Mouse (Mus musculus): ENCODE measurements around the gene Fth1. TPM values are rescaled to one million over a fixed set of nuclear protein-coding genes. Genes with fewer than 3 reads are reported as not detected.

Fth1 gene
- polyA plus RNA-seq, 1 experiment from 2014 or later, result 2,906 TPM

- Histone ChIP-seq H3K27me3 (ENCODE audit: insufficient read depth, low read length) (no peaks in the 10 kb centered on the region), H3K9ac (ENCODE audit: low read depth, low read length) (0 out of 2 replicates have a peak overlapping the region, but pooled peaks have one; percentile 0), H3K4me3 (replicated peaks; ENCODE audit: low read depth, low read length) (peak overlapping the region; percentile 24; the same call in 1 of the 2 replicates), H3K4me1 (replicated peaks; ENCODE audit: insufficient read depth, low read length) (no peaks in the 10 kb centered on the region), H3K27ac (no peak overlapping the region), H3K4me2 (ENCODE audit: low read length) (peak overlapping the region; percentile 46), H3K36me3 (ENCODE audit: insufficient read depth, low read length) (no peaks in the 10 kb centered on the region), H3K9me3 (replicated peaks; ENCODE audit: low read length) (no peaks in the 10 kb centered on the region)
- DNase-seq (ENCODE audit: low spot score) (peak; percentile 94), ATAC-seq (replicated peaks; ENCODE audit: low FRiP score, low read depth) (peak; percentile 90)
- peak; percentile 93 for TF ChIP-seq CTCF (IDR thresholded peaks at IDR 0.05; ENCODE audit: low read depth)
- WGBS, result 5% methylated on average over 17 of the region's 17 CpGs
These were observed 12.7 kb downstream of the Fth1 start for GRCm38 (mm10) chr19:9993036-9993656.

- Histone ChIP-seq H3K4me2 (ENCODE audit: low read length) (no peak overlapping the region), H3K27me3 (ENCODE audit: insufficient read depth, low read length) (no peaks in the 10 kb centered on the region), H3K9ac (ENCODE audit: low read depth, low read length) (no peak overlapping the region), H3K9me3 (replicated peaks; ENCODE audit: low read length) (no peaks in the 10 kb centered on the region), H3K4me3 (replicated peaks; ENCODE audit: low read depth, low read length) (no peak overlapping the region), H3K36me3 (ENCODE audit: insufficient read depth, low read length) (no peaks in the 10 kb centered on the region), H3K27ac (no peak overlapping the region), H3K4me1 (replicated peaks; ENCODE audit: insufficient read depth, low read length) (no peaks in the 10 kb centered on the region)
- ATAC-seq (replicated peaks; ENCODE audit: low FRiP score, low read depth), result no peak
- 68% methylated on average over 12 of the region's 12 CpGs for WGBS
- DNase-seq (ENCODE audit: low spot score), result no peak
- TF ChIP-seq CTCF (IDR thresholded peaks at IDR 0.05; ENCODE audit: low read depth), result no peak
These were observed 17.0 kb downstream of the Fth1 start for GRCm38 (mm10) chr19:9997204-9998062.

- no peaks in the 10 kb centered on the region for H3K36me3 ChIP-seq (ENCODE audit: insufficient read depth, low read length)
- 77% methylated on average over 2 of the region's 2 CpGs for WGBS
These were observed 17.6 kb downstream of the Fth1 start for GRCm38 (mm10) chr19:9998063-9998416.

GRCm38 (mm10) chr19:9998736-9999486, 18.5 kb downstream of the Fth1 start:
- no peaks in the 10 kb centered on the region for H3K9me3 ChIP-seq (replicated peaks; ENCODE audit: low read length)
- no peak overlapping the region for H3K27ac ChIP-seq
- TF ChIP-seq CTCF (IDR thresholded peaks at IDR 0.05; ENCODE audit: low read depth), result no peak
- no peak overlapping the region for H3K4me2 ChIP-seq (ENCODE audit: low read length)
- DNase-seq (ENCODE audit: low spot score), result no peak
- ATAC-seq (replicated peaks; ENCODE audit: low FRiP score, low read depth), result no peak
- H3K27me3 ChIP-seq (ENCODE audit: insufficient read depth, low read length), result no peaks in the 10 kb centered on the region
- no peaks in the 10 kb centered on the region for H3K36me3 ChIP-seq (ENCODE audit: insufficient read depth, low read length)
- H3K4me3 ChIP-seq (replicated peaks; ENCODE audit: low read depth, low read length), result no peak overlapping the region
- no peaks in the 10 kb centered on the region for H3K4me1 ChIP-seq (replicated peaks; ENCODE audit: insufficient read depth, low read length)
- WGBS, result 66% methylated on average over 13 of the region's 13 CpGs
- no peak overlapping the region for H3K9ac ChIP-seq (ENCODE audit: low read depth, low read length)

More at GRCm38 (mm10) chr19:9998063-9998416, 17.6 kb downstream of the Fth1 start:
- no peaks in the 10 kb centered on the region for H3K9me3 ChIP-seq (replicated peaks; ENCODE audit: low read length)
- ATAC-seq (replicated peaks; ENCODE audit: low FRiP score, low read depth) (no peak), DNase-seq (ENCODE audit: low spot score) (no peak)
- TF ChIP-seq CTCF (IDR thresholded peaks at IDR 0.05; ENCODE audit: low read depth), result no peak
- H3K27me3 ChIP-seq (ENCODE audit: insufficient read depth, low read length), result no peaks in the 10 kb centered on the region
- no peak overlapping the region for H3K4me3 ChIP-seq (replicated peaks; ENCODE audit: low read depth, low read length)
- H3K4me1 ChIP-seq (replicated peaks; ENCODE audit: insufficient read depth, low read length), result no peaks in the 10 kb centered on the region
- H3K27ac ChIP-seq, result no peak overlapping the region
- no peak overlapping the region for H3K4me2 ChIP-seq (ENCODE audit: low read length)
- H3K9ac ChIP-seq (ENCODE audit: low read depth, low read length), result no peak overlapping the region

GRCm38 (mm10) chr19:10000330-10000729, 19.9 kb downstream of the Fth1 start:
- ATAC-seq (replicated peaks; ENCODE audit: low FRiP score, low read depth) (0 out of 2 replicates have a peak, but pooled peaks have one; percentile 25), DNase-seq (ENCODE audit: low spot score) (peak; percentile 90)
- Histone ChIP-seq H3K4me2 (ENCODE audit: low read length) (no peak overlapping the region), H3K9ac (ENCODE audit: low read depth, low read length) (no peak overlapping the region), H3K27ac (no peak overlapping the region), H3K4me1 (replicated peaks; ENCODE audit: insufficient read depth, low read length) (no peaks in the 10 kb centered on the region), H3K9me3 (replicated peaks; ENCODE audit: low read length) (no peaks in the 10 kb centered on the region), H3K4me3 (replicated peaks; ENCODE audit: low read depth, low read length) (no peak overlapping the region), H3K36me3 (ENCODE audit: insufficient read depth, low read length) (no peaks in the 10 kb centered on the region), H3K27me3 (ENCODE audit: insufficient read depth, low read length) (no peaks in the 10 kb centered on the region)
- TF ChIP-seq CTCF (IDR thresholded peaks at IDR 0.05; ENCODE audit: low read depth), result peak; percentile 93
- WGBS, result 20% methylated on average over 3 of the region's 3 CpGs
